Mouse (Mus musculus) urinary bladder, postnatal 25 days (tissue): ENCODE data around the gene Tmem184b.

Experiments used
- DNase-seq: peaks from one replicate; pipeline ENCODE4 v3.0.0; 2022; ENCODE audit warnings: low spot score

Tmem184b gene

GRCm38 (mm10) chr15:79366402-79366801 is 37.0 kb downstream of the Tmem184b start:
- no peak for DNase-seq

- no peak for DNase-seq
These were observed 38.3 kb downstream of the Tmem184b start for GRCm38 (mm10) chr15:79365068-79365467.

GRCm38 (mm10) chr15:79364120-79364519 is 39.2 kb downstream of the Tmem184b start:
- no peak for DNase-seq

- no peak for DNase-seq
These were observed 42.3 kb downstream of the Tmem184b start for GRCm38 (mm10) chr15:79361023-79361422.

- DNase-seq = no peak
These were observed 43.0 kb downstream of the Tmem184b start for GRCm38 (mm10) chr15:79360371-79360770.

- no peak for DNase-seq
These were observed 43.4 kb downstream of the Tmem184b start for GRCm38 (mm10) chr15:79359954-79360353.

- DNase-seq = no peak
These were observed 45.2 kb downstream of the Tmem184b start for GRCm38 (mm10) chr15:79357974-79358690.

- DNase-seq = peak; percentile 65
These were observed 46.1 kb downstream of the Tmem184b start for GRCm38 (mm10) chr15:79357036-79357911.

- DNase-seq = no peak
These were observed 46.9 kb downstream of the Tmem184b start for GRCm38 (mm10) chr15:79356481-79356880.

- DNase-seq = no peak
These were observed 48.8 kb downstream of the Tmem184b start for GRCm38 (mm10) chr15:79354619-79355018.

GRCm38 (mm10) chr15:79353690-79354305 is 49.6 kb downstream of the Tmem184b start:
- no peak for DNase-seq

- no peak for DNase-seq
These were observed 50.9 kb downstream of the Tmem184b start for GRCm38 (mm10) chr15:79352479-79352878.

GRCm38 (mm10) chr15:79351331-79351767 is 52.0 kb downstream of the Tmem184b start:
- peak; percentile 37 for DNase-seq

GRCm38 (mm10) chr15:79350866-79351265 is 52.5 kb downstream of the Tmem184b start:
- DNase-seq = no peak

- DNase-seq = no peak
These were observed 54.7 kb downstream of the Tmem184b start for GRCm38 (mm10) chr15:79348651-79349050.

- peak; percentile 64 for DNase-seq
These were observed 55.4 kb downstream of the Tmem184b start for GRCm38 (mm10) chr15:79347845-79348506.

- DNase-seq = peak; percentile 93
These were observed 56.1 kb downstream of the Tmem184b start for GRCm38 (mm10) chr15:79347165-79347844.

- no peak for DNase-seq
These were observed 57.1 kb downstream of the Tmem184b start, which contains the start of gene Maff for GRCm38 (mm10) chr15:79346051-79346793. TSS of gene Maff (plus strand) at chr15:79346621.

GRCm38 (mm10) chr15:79344627-79345026 is 58.7 kb downstream of the Tmem184b start:
- DNase-seq = no peak

GRCm38 (mm10) chr15:79342641-79343337 is 60.6 kb downstream of the Tmem184b start:
- no peak for DNase-seq
